Mouse (Mus musculus): Measurements from ENCODE around the gene Ttll5. TPM values are rescaled to one million over a fixed set of nuclear protein-coding genes. Genes with fewer than 3 reads are reported as not detected.

Ttll5 gene
- 18.2 TPM for polyA plus RNA-seq (2017; shearing (Covaris generic))

GRCm38 (mm10) chr12:85824438-85825264, at the start of gene Ttll5, which contains the start of gene Erg28:
Gene Ttll5, plus strand, starts transcription at chr12:85824659.
Gene Erg28, minus strand, starts transcription at chr12:85824550.

GRCm38 (mm10) chr12:86078553-86079201, 254.2 kb downstream of the Ttll5 start, which contains the start of gene Tgfb3:
Gene Tgfb3, minus strand, starts transcription at chr12:86079041.

GRCm38 (mm10) chr12:86082481-86083012, 258.1 kb downstream of the Ttll5 start, which contains the start of gene Ift43:
Gene Ift43, plus strand, starts transcription at chr12:86082541.

Other genes with a start within 250 kb of the Ttll5 start
- gene Jdp2, start 225.6 kb upstream of the Ttll5 start, polyA plus RNA-seq (2017; shearing (Covaris generic)), result 1.6 TPM
- gene Batf, start 138.0 kb upstream of the Ttll5 start, polyA plus RNA-seq (2017; shearing (Covaris generic)), result 308 TPM
- gene Flvcr2, start 78.1 kb upstream of the Ttll5 start, polyA plus RNA-seq (2017; shearing (Covaris generic)), result 0.57 TPM
- 123 TPM for gene Erg28, start 109 bp upstream of the Ttll5 start, polyA plus RNA-seq (2017; shearing (Covaris generic))